Mouse (Mus musculus): ENCODE results near the gene Frmd5. TPM values are rescaled to one million over a fixed set of nuclear protein-coding genes. Genes with fewer than 3 reads are reported as not detected.
"Not testable (repeated sequence)": the region's sequence is repeated elsewhere in the genome, so short reads cannot be mapped to it uniquely, and the experiment has no call there.

Frmd5 gene
- total RNA-seq, 2 experiments from 2014 or later: 202 to 231 TPM

- intact Hi-C loops (cut with DNase I): not testable (repeated sequence)
Measured at GRCm38 (mm10) chr2:121512991-121513765, 293.7 kb downstream of the Frmd5 start.

GRCm38 (mm10) chr2:121511401-121511800 lies 295.5 kb downstream of the Frmd5 start:
- no peak for DNase-seq
- intact Hi-C loops (cut with DNase I): no loop called here

More at GRCm38 (mm10) chr2:121512991-121513765, 293.7 kb downstream of the Frmd5 start:
- not testable (repeated sequence) for DNase-seq

GRCm38 (mm10) chr2:121509584-121509983 lies 297.3 kb downstream of the Frmd5 start:
- peak; percentile 70 to 76 for DNase-seq
- intact Hi-C loops (cut with DNase I): no loop called here

GRCm38 (mm10) chr2:121507951-121508330 lies 298.9 kb downstream of the Frmd5 start:
- intact Hi-C loops (cut with DNase I): no loop called here
- DNase-seq: no peak

DNA sequence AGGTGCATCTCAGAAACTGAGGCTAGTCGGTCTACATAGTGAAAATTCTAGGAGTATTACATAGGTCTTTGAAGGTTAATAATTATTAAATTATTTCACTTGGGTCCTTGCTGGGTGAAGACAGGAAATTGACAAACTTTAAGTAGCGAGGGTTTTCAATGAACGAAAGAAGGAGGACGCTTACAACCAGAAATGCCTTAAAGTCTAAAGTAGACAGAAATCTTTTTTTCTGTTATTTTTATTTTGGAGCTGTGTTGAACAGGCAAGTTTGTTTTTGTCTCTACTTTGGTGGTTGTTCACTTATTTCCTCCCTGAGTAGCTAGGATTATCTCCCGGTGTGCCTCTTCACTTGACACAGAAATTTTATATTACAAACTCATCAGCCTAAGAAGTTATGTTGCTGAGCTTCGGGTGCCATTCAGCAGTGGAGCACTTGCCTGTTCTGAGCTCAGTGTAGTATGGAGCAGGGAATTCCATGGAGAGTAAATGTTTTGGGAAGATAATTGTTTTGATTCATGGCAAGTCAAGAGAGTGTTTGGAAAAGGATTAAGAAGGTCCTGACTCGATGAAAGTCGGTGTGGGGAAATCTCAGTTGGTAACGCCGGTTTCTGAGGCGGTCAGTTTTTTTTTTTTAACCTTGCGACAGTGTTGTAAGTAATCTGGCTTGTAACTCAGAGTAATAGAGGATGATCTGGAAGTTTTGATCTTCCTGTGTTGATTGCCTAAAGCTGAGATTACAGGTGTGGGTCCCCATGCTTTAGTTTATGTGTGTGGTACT lies 299.5 kb downstream of the Frmd5 start:
- intact Hi-C loops (cut with DNase I): no loop called here
- no peak for DNase-seq

- DNase-seq: peak; percentile 77 to 80
- intact Hi-C loops (cut with DNase I): not testable (repeated sequence)
Measured at GRCm38 (mm10) chr2:121505942-121506882, 300.7 kb downstream of the Frmd5 start, which contains the start of the genes Mfap1a and Wdr76. Gene Mfap1a, minus strand, starts transcription at chr2:121506665. Gene Wdr76, plus strand, starts transcription at chr2:121506723.

GRCm38 (mm10) chr2:121501550-121501949 lies 305.3 kb downstream of the Frmd5 start:
- DNase-seq; intact Hi-C loops (cut with DNase I): not testable (repeated sequence)

Other genes with a start within 250 kb of the Frmd5 start
- 10 to 100 TPM; 12.7 to 13.7 TPM for gene Casc4, start 59.9 kb upstream of the Frmd5 start, total RNA-seq (2021)
- 10 to 100 TPM; 19.4 to 22.3 TPM for gene Ctdspl2, start 148.9 kb upstream of the Frmd5 start, total RNA-seq (2021)
- under 1 TPM in 1 of 2 experiments, not detected in 1; 0.10 TPM for gene Mageb3, start 149.0 kb upstream of the Frmd5 start, total RNA-seq (2021)
- gene Eif3j1, start 221.5 kb upstream of the Frmd5 start, total RNA-seq (2021): 10 to 100 TPM; 19.3 to 20.3 TPM

Data from heart, postnatal 14 days (tissue).